Mouse (Mus musculus) erythroblast, embryonic 14.5 days (primary cell): Measurements from ENCODE around the gene Olfr95.

ENCODE experiments used
- GATA1 ChIP-seq: IDR thresholded peaks from 2 replicates; pipeline ENCODE4 v1.6.1; 2012; ENCODE audit warnings: low read length, inconsistent platforms, mixed read lengths
- TAL1 ChIP-seq: IDR thresholded peaks from 3 replicates; pipeline ENCODE4 v1.6.1; 2012; ENCODE audit warnings: low read length, inconsistent platforms, mixed read lengths

DNA sequence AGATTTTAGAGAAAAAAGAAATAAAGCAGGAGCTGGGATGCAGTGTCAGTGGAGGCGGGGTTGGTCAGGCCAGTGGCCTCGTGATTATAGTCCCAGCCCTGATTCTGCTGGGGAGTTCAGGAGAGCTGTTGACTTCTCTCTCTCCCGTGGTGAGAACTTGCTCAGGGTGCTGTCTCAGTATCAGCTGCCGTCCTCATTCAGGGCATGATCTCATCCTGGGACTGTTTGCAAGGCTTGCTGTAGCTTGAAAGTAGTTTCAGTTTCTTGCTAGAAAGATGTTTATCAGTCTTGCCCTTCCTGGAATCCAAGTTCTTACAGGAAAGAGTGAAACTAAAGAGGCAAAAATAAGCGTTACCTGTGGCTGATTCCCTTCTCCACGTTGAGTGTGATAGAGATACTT lies 27.4 kb downstream of the Olfr95 start:
- TF ChIP-seq GATA1 (no peak), TAL1 (no peak)
